Mouse (Mus musculus): ENCODE measurements around the gene Mknk2. TPM values are rescaled to one million over a fixed set of nuclear protein-coding genes. Genes with fewer than 3 reads are reported as not detected.
A peak's percentile ranks its signal among the peaks of the same experiment; 100 is the strongest.

The Mknk2 gene
- polyA plus RNA-seq, 1 experiment from 2014 or later, result 47.0 TPM

DNA sequence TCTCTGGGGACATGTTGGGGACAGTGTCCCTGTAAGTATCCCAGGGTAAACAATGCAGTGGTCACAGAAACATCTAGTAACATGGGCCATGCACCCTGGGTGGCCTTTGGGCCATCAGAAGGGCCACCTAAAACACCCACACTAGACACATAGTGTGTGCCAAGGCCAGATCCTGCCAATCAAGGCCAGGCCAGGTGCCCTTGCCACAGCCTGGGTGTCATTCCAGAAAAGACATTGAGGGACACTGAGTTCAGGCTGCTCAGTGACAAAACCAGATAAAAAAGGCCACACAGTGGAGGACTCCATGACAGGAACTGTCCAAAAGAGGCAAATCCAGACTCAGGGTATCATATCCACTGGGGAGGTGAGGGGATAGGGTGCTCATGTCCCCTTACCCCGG is 5.7 kb upstream of the Mknk2 start:
- no peaks in the 10 kb centered on the region for H3K9me3 ChIP-seq (ENCODE audit: control insufficient read depth, low read length)
- no peaks in the 10 kb centered on the region for H3K4me1 ChIP-seq (replicated peaks; ENCODE audit: control insufficient read depth, insufficient read depth, low read length)
- H3K27me3 ChIP-seq (ENCODE audit: control insufficient read depth, insufficient read depth, low read length), result no peaks in the 10 kb centered on the region
- no peak overlapping the region for H3K9ac ChIP-seq (ENCODE audit: low read depth, low read length)
- DNase-seq (ENCODE audit: low spot score), result no peak
- WGBS, result 100% methylated on average over 1 of the region's 1 CpGs
- peaks cover 5% of the 10 kb centered on the region for H3K36me3 ChIP-seq (ENCODE audit: control insufficient read depth, insufficient read depth, low read length)
- no peak overlapping the region for H3K27ac ChIP-seq (ENCODE audit: low read depth, low read length)
- no peak for ATAC-seq (ENCODE audit: low FRiP score)
- no peak overlapping the region for H3K4me2 ChIP-seq (replicated peaks; ENCODE audit: low read depth, low read length)
- no peak overlapping the region for H3K4me3 ChIP-seq (ENCODE audit: low read depth, low read length)

DNA sequence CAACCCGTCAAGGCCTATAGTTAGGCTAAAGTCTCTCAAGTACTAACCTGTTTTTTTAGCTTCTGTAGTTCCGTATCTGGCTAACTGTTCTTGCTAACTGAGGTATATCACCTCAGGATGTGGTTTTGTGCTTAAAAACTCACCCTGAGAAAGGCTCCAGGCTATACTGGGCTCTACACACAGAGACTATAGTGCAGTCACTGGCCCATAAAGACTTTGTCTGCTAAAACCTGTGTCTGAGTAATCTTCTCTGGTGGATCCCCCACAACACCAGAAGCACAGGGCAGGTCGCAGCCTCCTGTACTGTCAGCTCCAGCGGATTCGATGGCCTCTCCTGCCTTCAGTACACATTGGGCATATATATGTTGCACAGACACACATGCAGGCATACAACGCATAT is 4.1 kb upstream of the Mknk2 start:
- H3K4me1 ChIP-seq (replicated peaks; ENCODE audit: control insufficient read depth, insufficient read depth, low read length), result peaks cover 6% of the 10 kb centered on the region; the same call in 1 of the 2 replicates
- H3K36me3 ChIP-seq (ENCODE audit: control insufficient read depth, insufficient read depth, low read length), result peaks cover 5% of the 10 kb centered on the region
- H3K9me3 ChIP-seq (ENCODE audit: control insufficient read depth, low read length), result no peaks in the 10 kb centered on the region
- H3K4me3 ChIP-seq (ENCODE audit: low read depth, low read length), result no peak overlapping the region
- ATAC-seq (ENCODE audit: low FRiP score) (no peak), DNase-seq (ENCODE audit: low spot score) (no peak)
- no peaks in the 10 kb centered on the region for H3K27me3 ChIP-seq (ENCODE audit: control insufficient read depth, insufficient read depth, low read length)
- no peak overlapping the region for H3K4me2 ChIP-seq (replicated peaks; ENCODE audit: low read depth, low read length)
- no peak overlapping the region for H3K27ac ChIP-seq (ENCODE audit: low read depth, low read length)
- no peak overlapping the region for H3K9ac ChIP-seq (ENCODE audit: low read depth, low read length)
- 94% methylated on average over 6 of the region's 6 CpGs for WGBS

DNA sequence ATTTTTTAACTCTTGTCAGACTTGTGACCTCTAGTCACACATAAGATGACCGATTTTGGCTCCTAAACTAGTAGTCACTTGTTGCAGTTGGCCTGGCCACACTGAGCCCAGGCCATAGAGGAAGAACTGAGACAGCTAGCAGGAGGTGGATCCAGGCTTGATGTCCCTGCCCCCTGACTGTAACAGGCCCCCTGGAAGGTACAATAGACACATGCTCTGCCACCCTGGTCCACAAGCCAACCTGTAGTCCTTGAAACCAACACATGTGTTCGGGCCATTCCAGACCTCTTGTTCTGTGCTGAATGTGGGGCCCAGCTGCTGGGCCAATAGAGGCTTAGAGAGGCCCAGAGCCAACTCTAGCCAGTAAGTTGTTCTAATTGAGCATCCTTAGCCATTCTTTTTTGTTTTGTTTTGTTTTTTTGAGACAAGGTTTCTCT is 2.4 kb upstream of the Mknk2 start:
- no peaks in the 10 kb centered on the region for H3K36me3 ChIP-seq (ENCODE audit: control insufficient read depth, insufficient read depth, low read length)
- peaks cover 6% of the 10 kb centered on the region; the same call in 1 of the 2 replicates for H3K4me1 ChIP-seq (replicated peaks; ENCODE audit: control insufficient read depth, insufficient read depth, low read length)
- no peak overlapping the region for H3K4me3 ChIP-seq (ENCODE audit: low read depth, low read length)
- no peaks in the 10 kb centered on the region for H3K27me3 ChIP-seq (ENCODE audit: control insufficient read depth, insufficient read depth, low read length)
- 88% methylated on average over 2 of the region's 2 CpGs for WGBS
- H3K9me3 ChIP-seq (ENCODE audit: control insufficient read depth, low read length), result no peaks in the 10 kb centered on the region
- ATAC-seq (ENCODE audit: low FRiP score) (no peak), DNase-seq (ENCODE audit: low spot score) (no peak)
- H3K4me2 ChIP-seq (replicated peaks; ENCODE audit: low read depth, low read length), result no peak overlapping the region
- H3K27ac ChIP-seq (ENCODE audit: low read depth, low read length), result no peak overlapping the region
- no peak overlapping the region for H3K9ac ChIP-seq (ENCODE audit: low read depth, low read length)

DNA sequence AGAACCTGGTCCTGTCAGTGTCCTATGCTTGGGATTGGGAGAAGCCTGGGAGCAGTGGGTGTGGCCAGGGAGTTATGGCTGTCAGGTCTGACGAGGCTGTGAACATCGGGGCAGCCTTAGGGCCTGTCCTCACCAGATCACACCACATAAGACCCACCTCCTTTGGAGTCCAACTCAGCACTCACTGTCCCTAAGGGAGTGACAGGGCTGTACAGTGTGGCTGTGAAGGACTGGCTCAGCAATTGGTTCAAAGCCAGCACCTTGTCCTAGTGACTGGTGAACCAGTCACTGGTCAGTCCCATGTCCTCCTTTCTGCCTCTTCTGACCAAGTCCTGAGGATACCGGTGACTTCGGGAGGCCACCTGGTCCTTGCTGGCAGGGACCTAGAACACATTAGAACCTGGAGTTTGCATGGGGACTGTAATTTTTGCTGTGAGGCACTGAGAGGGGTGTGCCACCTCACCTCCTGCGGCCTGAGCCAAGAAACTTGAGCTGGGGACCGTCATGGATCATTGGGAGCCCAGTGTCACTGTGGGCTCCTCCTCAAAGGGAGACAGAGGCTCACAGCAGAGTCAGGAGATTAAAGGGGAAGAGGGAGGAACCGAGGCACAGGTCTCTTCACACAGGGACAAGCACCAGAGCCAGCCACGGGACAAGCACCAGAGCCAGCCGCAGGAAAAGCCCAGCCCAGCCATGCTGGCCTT is 1.8 kb upstream of the Mknk2 start:
- Histone ChIP-seq H3K9ac (ENCODE audit: low read depth, low read length) (no peak overlapping the region), H3K27ac (ENCODE audit: low read depth, low read length) (0 out of 2 replicates have a peak overlapping the region, but pooled peaks have one; percentile 12), H3K9me3 (ENCODE audit: control insufficient read depth, low read length) (no peaks in the 10 kb centered on the region), H3K27me3 (ENCODE audit: control insufficient read depth, insufficient read depth, low read length) (no peaks in the 10 kb centered on the region), H3K4me3 (ENCODE audit: low read depth, low read length) (no peak overlapping the region), H3K4me1 (replicated peaks; ENCODE audit: control insufficient read depth, insufficient read depth, low read length) (peaks cover 8% of the 10 kb centered on the region), H3K36me3 (ENCODE audit: control insufficient read depth, insufficient read depth, low read length) (no peaks in the 10 kb centered on the region), H3K4me2 (replicated peaks; ENCODE audit: low read depth, low read length) (no peak overlapping the region)
- ATAC-seq (ENCODE audit: low FRiP score) (no peak), DNase-seq (ENCODE audit: low spot score) (no peak)
- WGBS, result 72% methylated on average over 9 of the region's 9 CpGs

DNA sequence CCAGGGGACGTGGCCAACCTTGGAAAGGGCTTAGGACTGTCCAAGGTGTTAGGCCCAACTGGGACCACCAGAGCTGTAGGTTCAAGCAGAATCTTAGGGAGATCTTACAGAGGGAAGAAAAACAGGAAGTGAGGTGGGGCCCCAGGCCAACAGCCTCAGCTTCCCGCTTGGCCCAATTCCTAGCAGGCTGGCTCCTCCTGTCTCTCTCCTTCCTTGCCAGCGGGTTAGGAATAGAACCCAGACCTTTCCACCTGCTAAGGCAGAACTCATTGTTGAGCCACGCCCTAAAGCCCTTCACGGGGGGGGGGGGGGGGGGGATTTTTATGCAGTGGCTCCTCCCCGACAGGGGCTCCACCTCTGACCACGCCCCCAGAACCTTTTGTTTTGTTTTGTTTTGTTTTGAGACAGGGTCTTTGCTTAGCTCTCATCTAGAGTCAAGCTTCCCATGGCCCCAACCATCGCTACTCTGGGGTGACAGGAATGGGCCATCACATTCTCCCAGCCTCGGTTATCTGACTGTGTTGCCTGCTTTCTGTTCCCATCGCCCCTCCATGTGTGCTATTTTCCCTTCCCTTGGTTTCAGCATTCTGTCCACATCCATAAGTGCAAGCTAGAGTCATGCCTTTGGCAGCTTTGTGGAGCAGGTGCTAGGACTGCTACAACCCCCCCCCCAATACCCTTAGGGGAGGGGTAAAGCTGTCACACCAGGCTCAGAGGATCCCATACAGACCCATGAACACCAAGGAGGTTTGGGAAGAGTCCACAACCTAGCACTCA is 877 bp upstream of the Mknk2 start:
- no peak for ATAC-seq (ENCODE audit: low FRiP score)
- H3K27me3 ChIP-seq (ENCODE audit: control insufficient read depth, insufficient read depth, low read length), result no peaks in the 10 kb centered on the region
- H3K36me3 ChIP-seq (ENCODE audit: control insufficient read depth, insufficient read depth, low read length), result no peaks in the 10 kb centered on the region
- H3K4me1 ChIP-seq (replicated peaks; ENCODE audit: control insufficient read depth, insufficient read depth, low read length), result peaks cover 17% of the 10 kb centered on the region
- H3K4me2 ChIP-seq (replicated peaks; ENCODE audit: low read depth, low read length), result no peak overlapping the region
- H3K27ac ChIP-seq (ENCODE audit: low read depth, low read length), result peak overlapping the region; percentile 48; the same call in 1 of the 2 replicates
- H3K4me3 ChIP-seq (ENCODE audit: low read depth, low read length), result no peak overlapping the region
- DNase-seq (ENCODE audit: low spot score), result no peak
- WGBS, result 53% methylated on average over 7 of the region's 10 CpGs
- no peaks in the 10 kb centered on the region for H3K9me3 ChIP-seq (ENCODE audit: control insufficient read depth, low read length)
- no peak overlapping the region for H3K9ac ChIP-seq (ENCODE audit: low read depth, low read length)

DNA sequence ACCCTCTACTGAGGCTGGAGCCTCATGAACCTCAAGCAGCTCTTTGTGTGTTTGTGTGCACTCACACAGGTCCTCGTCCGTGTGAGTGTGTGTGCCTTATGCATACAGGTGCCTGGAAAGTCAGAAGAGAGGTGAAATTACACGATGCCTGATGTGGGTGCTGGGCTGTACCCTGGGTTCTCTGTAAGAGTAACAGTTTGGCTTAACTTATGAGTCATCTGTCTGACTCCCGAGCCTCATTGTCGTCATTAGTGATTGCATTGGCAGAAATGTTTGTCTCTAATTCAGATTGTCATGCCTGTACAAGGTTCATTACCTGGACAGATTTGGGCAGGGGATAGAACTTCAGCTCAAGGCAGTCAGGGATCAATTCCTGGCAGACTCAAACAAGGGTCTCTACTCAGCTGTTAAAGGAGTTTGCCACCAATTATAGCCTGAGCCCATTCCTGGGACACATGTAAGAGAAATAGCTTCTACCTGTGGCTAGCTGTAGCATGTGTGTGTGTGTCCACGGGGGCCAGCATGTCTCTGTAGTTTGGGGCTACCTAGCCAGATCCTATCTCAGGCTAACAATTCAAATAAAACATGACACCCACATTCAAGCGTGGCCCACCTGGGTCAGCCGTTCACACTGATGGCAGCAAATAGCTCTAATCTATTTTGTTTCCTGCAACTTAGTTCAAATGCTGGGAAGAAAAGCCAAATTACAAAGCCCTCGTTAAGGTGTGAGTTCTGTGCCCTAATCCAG is 610 bp downstream of the Mknk2 start:
- Histone ChIP-seq H3K4me1 (replicated peaks; ENCODE audit: control insufficient read depth, insufficient read depth, low read length) (peaks cover 21% of the 10 kb centered on the region), H3K4me3 (ENCODE audit: low read depth, low read length) (peak overlapping the region; percentile 92), H3K27ac (ENCODE audit: low read depth, low read length) (peak overlapping the region; percentile 94), H3K4me2 (replicated peaks; ENCODE audit: low read depth, low read length) (peak overlapping the region; percentile 77), H3K27me3 (ENCODE audit: control insufficient read depth, insufficient read depth, low read length) (no peaks in the 10 kb centered on the region), H3K36me3 (ENCODE audit: control insufficient read depth, insufficient read depth, low read length) (no peaks in the 10 kb centered on the region), H3K9ac (ENCODE audit: low read depth, low read length) (peak overlapping the region; percentile 71), H3K9me3 (ENCODE audit: control insufficient read depth, low read length) (no peaks in the 10 kb centered on the region)
- peak; percentile 6; the same call in 1 of the 2 replicates for ATAC-seq (ENCODE audit: low FRiP score)
- 45% methylated on average over 9 of the region's 9 CpGs for WGBS
- no peak for DNase-seq (ENCODE audit: low spot score)

DNA sequence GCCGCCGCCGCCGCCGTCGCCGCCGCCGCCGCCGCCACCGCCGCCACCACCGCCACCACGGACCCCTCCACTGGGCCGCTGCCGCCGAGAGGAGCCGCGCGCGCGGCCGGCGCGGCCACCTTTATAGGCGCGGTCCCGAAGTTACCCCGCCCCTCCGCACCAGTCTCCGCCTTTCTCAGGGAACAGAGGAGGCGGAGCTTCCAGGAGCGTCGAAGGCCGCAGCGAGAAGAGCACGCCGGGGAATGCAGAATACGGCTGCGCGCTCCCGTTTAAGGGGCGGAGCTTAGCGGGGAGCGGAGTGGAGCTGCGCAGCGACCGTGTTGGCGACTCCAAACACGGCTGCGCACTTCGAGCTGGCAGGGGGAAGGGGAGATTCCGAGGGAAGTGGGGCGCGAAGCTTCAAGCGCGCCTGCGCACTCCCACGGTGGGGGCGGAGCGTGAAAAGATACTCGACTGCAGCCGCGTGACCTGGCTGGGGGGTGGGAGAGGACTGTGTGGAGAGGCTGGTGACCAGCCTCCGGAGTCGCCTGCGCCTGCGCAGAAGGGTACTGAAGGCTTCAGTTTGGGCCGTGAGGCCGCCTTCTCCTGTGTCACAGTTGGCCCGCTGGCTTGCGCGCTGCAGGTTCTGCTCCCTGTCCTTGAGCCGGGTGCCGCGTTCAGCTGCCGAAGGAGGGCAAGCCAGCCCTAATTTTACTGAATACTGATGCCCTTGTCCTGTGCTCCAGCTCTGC is 1.5 kb downstream of the Mknk2 start:
- H3K27me3 ChIP-seq (ENCODE audit: control insufficient read depth, insufficient read depth, low read length), result no peaks in the 10 kb centered on the region
- H3K4me3 ChIP-seq (ENCODE audit: low read depth, low read length), result peak overlapping the region; percentile 92
- under 1% methylated on average over 58 of the region's 78 CpGs for WGBS
- peak; percentile 94 for ATAC-seq (ENCODE audit: low FRiP score)
- H3K27ac ChIP-seq (ENCODE audit: low read depth, low read length), result peak overlapping the region; percentile 94
- no peaks in the 10 kb centered on the region for H3K9me3 ChIP-seq (ENCODE audit: control insufficient read depth, low read length)
- H3K4me1 ChIP-seq (replicated peaks; ENCODE audit: control insufficient read depth, insufficient read depth, low read length), result peaks cover 21% of the 10 kb centered on the region
- no peaks in the 10 kb centered on the region for H3K36me3 ChIP-seq (ENCODE audit: control insufficient read depth, insufficient read depth, low read length)
- peak overlapping the region; percentile 97 for H3K9ac ChIP-seq (ENCODE audit: low read depth, low read length)
- DNase-seq (ENCODE audit: low spot score), result peak; percentile 99
- H3K4me2 ChIP-seq (replicated peaks; ENCODE audit: low read depth, low read length), result peak overlapping the region; percentile 90
